Mouse (Mus musculus): Measurements from ENCODE around the gene Tubg1. TPM values are rescaled to one million over a fixed set of nuclear protein-coding genes. Genes with fewer than 3 reads are reported as not detected.

Tubg1 gene
- total and polyA plus RNA-seq, 2 experiments from 2014 or later = 43.1 to 66.6 TPM

- TF ChIP-seq CTCF (IDR thresholded peaks at IDR 0.05; ENCODE audit: low read depth) = no peak
- peaks cover 40% of the 10 kb centered on the region for H3K27me3 ChIP-seq (ENCODE audit: insufficient read depth, low read length)
- peak overlapping the region; percentile 93 for H3K27ac ChIP-seq (ENCODE audit: low read depth, low read length)
- DNase-seq (no peak), ATAC-seq (no peak)
- H3K4me2 ChIP-seq (ENCODE audit: low read depth) = peak overlapping the region; percentile 98
- H3K4me1 ChIP-seq (ENCODE audit: insufficient read depth) = peaks cover 7% of the 10 kb centered on the region
- H3K9ac ChIP-seq = peak overlapping the region; percentile 84
- H3K9me3 ChIP-seq (ENCODE audit: low read length) = no peaks in the 10 kb centered on the region
- peaks cover 12% of the 10 kb centered on the region; the same call in 1 of the 2 replicates for H3K36me3 ChIP-seq (ENCODE audit: insufficient read depth)
- H3K4me3 ChIP-seq (ENCODE audit: low read depth, low read length) = peak overlapping the region; percentile 56
- 5% methylated on average over 10 of the region's 10 CpGs for WGBS
Measured at GRCm38 (mm10) chr11:101081659-101082058, 38.1 kb upstream of the Tubg1 start.

- ATAC-seq (peak; percentile 95), DNase-seq (peak; percentile 96)
- Histone ChIP-seq H3K9me3 (ENCODE audit: low read length) (no peaks in the 10 kb centered on the region), H3K36me3 (ENCODE audit: insufficient read depth) (peaks cover 12% of the 10 kb centered on the region; the same call in 1 of the 2 replicates), H3K27me3 (ENCODE audit: insufficient read depth, low read length) (peaks cover 38% of the 10 kb centered on the region), H3K4me1 (ENCODE audit: insufficient read depth) (peaks cover 7% of the 10 kb centered on the region), H3K4me3 (ENCODE audit: low read depth, low read length) (peak within 1 kb of the TSS; percentile 56), H3K4me2 (ENCODE audit: low read depth) (peak within 1 kb of the TSS; percentile 98), H3K27ac (ENCODE audit: low read depth, low read length) (peak within 1 kb of the TSS; percentile 93), H3K9ac (peak within 1 kb of the TSS; percentile 84)
- peak; percentile 68 for TF ChIP-seq CTCF (IDR thresholded peaks at IDR 0.05; ENCODE audit: low read depth)
- 2% methylated on average over 49 of the region's 51 CpGs for WGBS
Measured at GRCm38 (mm10) chr11:101082208-101083082, 37.3 kb upstream of the Tubg1 start, which contains the start of gene Coasy. TSS of gene Coasy (plus strand) at chr11:101082565.

GRCm38 (mm10) chr11:101083083-101083697, 36.5 kb upstream of the Tubg1 start:
- peak overlapping the region; percentile 84 for H3K9ac ChIP-seq
- H3K27me3 ChIP-seq (ENCODE audit: insufficient read depth, low read length) = peaks cover 31% of the 10 kb centered on the region
- WGBS = 28% methylated on average over 19 of the region's 19 CpGs
- H3K4me2 ChIP-seq (ENCODE audit: low read depth) = peak overlapping the region; percentile 98
- H3K4me1 ChIP-seq (ENCODE audit: insufficient read depth) = peaks cover 12% of the 10 kb centered on the region
- no peak for TF ChIP-seq CTCF (IDR thresholded peaks at IDR 0.05; ENCODE audit: low read depth)
- H3K9me3 ChIP-seq (ENCODE audit: low read length) = no peaks in the 10 kb centered on the region
- peaks cover 12% of the 10 kb centered on the region; the same call in 1 of the 2 replicates for H3K36me3 ChIP-seq (ENCODE audit: insufficient read depth)
- DNase-seq = no peak
- ATAC-seq = no peak
- peak overlapping the region; percentile 56 for H3K4me3 ChIP-seq (ENCODE audit: low read depth, low read length)
- peak overlapping the region; percentile 93 for H3K27ac ChIP-seq (ENCODE audit: low read depth, low read length)

GRCm38 (mm10) chr11:101084246-101084645, 35.5 kb upstream of the Tubg1 start:
- H3K9me3 ChIP-seq (ENCODE audit: low read length) = no peaks in the 10 kb centered on the region
- peaks cover 22% of the 10 kb centered on the region; the same call in 1 of the 2 replicates for H3K36me3 ChIP-seq (ENCODE audit: insufficient read depth)
- TF ChIP-seq CTCF (IDR thresholded peaks at IDR 0.05; ENCODE audit: low read depth) = no peak
- no peak for DNase-seq
- H3K4me2 ChIP-seq (ENCODE audit: low read depth) = no peak overlapping the region
- H3K9ac ChIP-seq = no peak overlapping the region
- 89% methylated on average over 14 of the region's 14 CpGs for WGBS
- no peak overlapping the region for H3K4me3 ChIP-seq (ENCODE audit: low read depth, low read length)
- H3K27me3 ChIP-seq (ENCODE audit: insufficient read depth, low read length) = peaks cover 21% of the 10 kb centered on the region
- ATAC-seq = no peak
- H3K4me1 ChIP-seq (ENCODE audit: insufficient read depth) = peaks cover 12% of the 10 kb centered on the region
- no peak overlapping the region for H3K27ac ChIP-seq (ENCODE audit: low read depth, low read length)

GRCm38 (mm10) chr11:101084811-101085210, 34.9 kb upstream of the Tubg1 start:
- 93% methylated on average over 12 of the region's 12 CpGs for WGBS

GRCm38 (mm10) chr11:101085617-101086322, 34.0 kb upstream of the Tubg1 start:
- Histone ChIP-seq H3K36me3 (ENCODE audit: insufficient read depth) (peaks cover 38% of the 10 kb centered on the region), H3K4me3 (ENCODE audit: low read depth, low read length) (no peak overlapping the region), H3K4me1 (ENCODE audit: insufficient read depth) (peaks cover 12% of the 10 kb centered on the region), H3K9me3 (ENCODE audit: low read length) (no peaks in the 10 kb centered on the region), H3K27me3 (ENCODE audit: insufficient read depth, low read length) (peaks cover 6% of the 10 kb centered on the region), H3K27ac (ENCODE audit: low read depth, low read length) (no peak overlapping the region), H3K9ac (0 out of 2 replicates have a peak overlapping the region, but pooled peaks have one; percentile 81), H3K4me2 (ENCODE audit: low read depth) (no peak overlapping the region)
- no peak for ATAC-seq
- no peak for DNase-seq
- WGBS = 94% methylated on average over 18 of the region's 18 CpGs
- no peak for TF ChIP-seq CTCF (IDR thresholded peaks at IDR 0.05; ENCODE audit: low read depth)

More at GRCm38 (mm10) chr11:101084811-101085210, 34.9 kb upstream of the Tubg1 start:
- no peak overlapping the region for H3K27ac ChIP-seq (ENCODE audit: low read depth, low read length)
- H3K4me2 ChIP-seq (ENCODE audit: low read depth) = no peak overlapping the region
- no peak overlapping the region for H3K4me3 ChIP-seq (ENCODE audit: low read depth, low read length)
- peaks cover 15% of the 10 kb centered on the region for H3K27me3 ChIP-seq (ENCODE audit: insufficient read depth, low read length)
- H3K36me3 ChIP-seq (ENCODE audit: insufficient read depth) = peaks cover 28% of the 10 kb centered on the region
- no peaks in the 10 kb centered on the region for H3K9me3 ChIP-seq (ENCODE audit: low read length)
- no peak for DNase-seq
- ATAC-seq = no peak
- H3K4me1 ChIP-seq (ENCODE audit: insufficient read depth) = peaks cover 12% of the 10 kb centered on the region
- TF ChIP-seq CTCF (IDR thresholded peaks at IDR 0.05; ENCODE audit: low read depth) = no peak
- no peak overlapping the region for H3K9ac ChIP-seq
